Mouse (Mus musculus) fibroblast of lung, adult 2 months (primary cell): ENCODE measurements at regions not wholly inside any gene's neighbourhood (a gene's known extent, or its start where the extent isn't known, plus 50 kb on each side); places are given as distances from the start of the nearest gene placed in this dataset.

ENCODE experiments used
- DNase-seq: peaks from one replicate; pipeline ENCODE4 v3.0.0-alpha.2; 2011; ENCODE audit warnings: low read depth

DNA sequence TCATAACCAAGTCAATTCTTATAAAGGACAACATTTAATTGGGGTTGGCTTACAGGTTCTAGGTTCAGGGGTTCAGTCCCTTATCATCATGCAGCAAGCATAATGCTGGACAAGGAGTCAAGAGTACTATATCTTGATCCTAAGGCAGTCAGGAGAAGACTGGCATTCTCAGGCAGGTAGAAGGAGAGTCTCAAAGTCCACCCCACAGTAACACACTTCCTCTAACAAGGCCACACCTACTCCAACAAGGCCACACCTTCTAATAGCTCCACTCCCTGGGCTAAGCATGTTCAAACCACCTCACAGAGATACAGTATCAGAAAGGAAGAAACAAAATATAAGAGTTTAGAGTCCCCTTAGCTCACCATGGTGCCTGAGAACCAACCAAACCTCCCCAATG, 557.3 kb upstream of the Castor2 start:
- no peak for DNase-seq

DNA sequence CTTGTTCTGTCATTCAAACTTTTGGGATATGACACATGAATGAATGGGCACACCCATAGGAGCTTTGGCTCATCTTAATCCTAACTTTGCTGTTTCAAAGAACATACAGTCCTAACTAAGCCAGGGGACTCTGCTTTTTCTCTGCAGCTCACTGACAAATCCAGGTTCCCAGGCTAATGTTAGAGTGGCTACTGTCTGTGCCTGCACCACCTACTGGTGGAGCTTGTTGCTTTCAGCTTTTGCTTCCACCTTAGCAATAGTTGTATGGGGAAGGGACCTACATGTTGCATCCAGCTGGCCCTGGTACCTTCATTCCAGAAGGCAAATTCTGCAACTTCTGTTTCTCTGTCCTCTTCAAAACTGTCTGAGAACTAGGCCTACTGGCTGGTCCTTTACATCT, 566.8 kb upstream of the Castor2 start:
- no peak for DNase-seq

GRCm38 (mm10) chr5:133505661-133506060, 593.9 kb upstream of the Castor2 start:
- DNase-seq = no peak

- DNase-seq = no peak
Measured at GRCm38 (mm10) chr5:133487806-133488290, 611.7 kb upstream of the Castor2 start.

- no peak for DNase-seq
Measured at GRCm38 (mm10) chr5:133482291-133483086, 617.0 kb upstream of the Castor2 start.

GRCm38 (mm10) chr5:133479205-133479604, 620.3 kb upstream of the Castor2 start:
- no peak for DNase-seq

- DNase-seq = no peak
Measured at GRCm38 (mm10) chr5:133453349-133454049, 646.0 kb upstream of the Castor2 start.

GRCm38 (mm10) chr5:133449926-133450325, 649.6 kb upstream of the Castor2 start:
- DNase-seq = no peak

- no peak for DNase-seq
Measured at GRCm38 (mm10) chr5:133400826-133401225, 698.7 kb upstream of the Castor2 start.

DNA sequence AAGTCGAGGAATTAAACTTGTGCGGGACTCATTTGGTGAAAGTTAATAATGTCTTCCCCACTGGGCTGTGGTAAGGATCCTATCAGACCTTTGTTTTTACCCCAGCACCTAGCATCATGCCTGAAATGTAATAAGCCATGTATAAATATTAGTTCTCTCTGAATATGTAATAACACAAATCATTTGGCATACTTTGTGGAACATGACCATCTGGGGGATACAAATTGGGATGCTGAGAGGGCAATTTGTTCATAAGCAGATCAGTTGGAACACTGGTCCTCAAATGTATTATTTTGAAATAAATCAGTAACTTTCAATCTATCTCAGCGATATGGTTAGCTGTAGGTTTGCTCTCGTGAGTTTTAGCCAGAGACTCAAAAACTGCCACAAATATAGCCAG, 709.6 kb upstream of the Castor2 start:
- no peak for DNase-seq

DNA sequence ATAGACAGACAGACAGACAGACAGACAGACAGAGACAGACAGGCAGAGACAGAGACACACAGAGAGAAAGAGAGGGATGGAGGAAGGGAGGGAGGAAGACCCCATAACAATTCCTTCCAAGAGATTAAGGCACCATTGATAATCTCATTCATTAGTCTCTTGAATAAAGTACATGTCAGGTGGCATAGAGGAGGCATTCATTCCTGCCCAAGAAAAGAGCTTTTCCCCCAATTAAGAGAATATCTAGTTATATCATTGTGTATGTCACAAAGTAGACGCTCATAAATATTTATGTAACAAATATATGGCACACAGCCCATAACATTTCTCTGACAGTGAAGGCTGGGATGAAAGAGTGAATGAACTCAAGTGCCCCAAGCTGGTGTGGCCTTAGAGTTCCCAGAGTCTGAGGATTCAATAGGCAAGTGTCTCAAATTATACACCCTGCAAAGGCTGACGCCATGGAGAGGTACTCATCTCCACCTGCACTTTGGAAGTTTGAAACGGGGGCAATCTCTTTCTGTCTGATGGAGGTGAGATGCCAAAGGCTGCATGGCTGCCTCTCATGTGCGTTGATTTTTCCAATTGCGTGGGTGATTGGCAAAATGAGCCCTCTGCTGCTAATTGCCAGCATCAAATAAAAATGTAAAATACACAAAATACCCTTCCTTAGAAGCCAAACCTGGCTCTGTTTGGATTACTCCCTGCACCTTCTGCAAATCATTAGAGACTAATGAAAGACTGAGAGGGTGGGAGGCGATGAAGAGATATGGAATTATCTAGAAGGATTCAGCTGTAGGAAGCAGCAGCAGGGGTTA, 710.3 kb upstream of the Castor2 start:
- no peak for DNase-seq

DNA sequence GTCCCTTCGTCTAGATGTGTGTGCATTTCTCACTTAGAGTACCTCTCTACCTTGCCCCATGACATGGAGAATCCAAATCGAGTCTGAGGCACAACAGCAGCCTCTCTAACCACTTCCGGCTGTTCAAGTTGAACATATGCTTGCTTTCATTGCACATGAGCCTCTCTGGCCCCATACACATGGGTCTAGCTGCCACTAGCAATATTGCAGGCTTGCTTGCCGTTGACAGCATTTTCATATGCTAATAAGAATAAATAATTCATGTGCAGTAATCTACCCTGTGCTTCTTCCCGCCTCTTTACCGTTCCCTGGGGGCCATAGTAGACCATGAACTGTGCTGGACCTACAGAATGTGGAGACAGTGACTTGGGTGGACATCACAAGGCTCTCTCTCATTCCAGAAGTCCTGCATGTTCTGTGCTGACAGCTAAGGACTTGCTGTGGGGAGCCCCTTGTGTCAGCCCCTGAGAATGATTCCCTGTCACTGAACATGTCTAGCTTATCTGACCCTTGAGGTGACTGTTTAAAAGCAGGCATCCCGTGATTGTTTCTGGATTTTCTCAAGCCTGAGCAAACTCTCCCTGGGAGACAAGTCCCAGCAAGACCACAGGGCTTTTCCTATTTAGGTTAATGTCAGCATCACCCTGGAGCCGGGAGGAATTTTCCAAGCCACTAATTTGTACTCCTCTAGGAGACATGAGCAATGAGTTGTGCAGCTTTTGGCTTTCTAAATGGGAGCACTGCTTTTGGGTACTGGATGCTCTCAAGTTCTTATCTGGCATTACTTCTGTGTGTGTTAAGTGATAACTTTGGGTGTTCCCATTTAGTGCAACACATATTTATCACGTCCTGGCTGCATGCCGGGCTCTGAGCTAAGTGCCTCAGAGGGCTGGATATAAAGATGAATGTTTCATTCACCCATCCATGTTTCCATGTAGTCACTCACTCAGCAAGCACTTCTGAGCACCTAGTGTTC, 713.8 kb upstream of the Castor2 start:
- no peak for DNase-seq

GRCm38 (mm10) chr5:133365771-133366170, 733.7 kb upstream of the Castor2 start:
- no peak for DNase-seq

DNA sequence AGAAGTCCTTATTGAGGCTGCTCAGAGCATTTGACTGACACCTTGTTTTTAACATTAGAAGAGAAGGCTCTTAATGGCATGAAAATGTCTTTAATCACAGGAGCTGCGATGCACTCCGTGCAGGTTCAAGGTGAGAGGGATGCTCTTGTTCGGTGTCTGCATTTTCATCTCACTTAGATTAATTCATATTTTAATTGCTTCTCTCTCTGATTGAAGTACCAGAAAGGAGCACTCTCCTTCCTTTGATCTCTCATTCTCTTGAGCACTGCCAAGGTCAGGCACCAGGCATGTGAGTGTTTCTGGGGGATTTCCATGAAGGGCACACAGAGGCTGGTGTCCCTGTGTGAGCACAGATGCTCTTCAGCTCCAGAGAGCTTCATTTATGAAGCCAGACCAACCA, 752.0 kb upstream of the Castor2 start:
- DNase-seq = no peak

GRCm38 (mm10) chr5:133341973-133342372, 757.5 kb upstream of the Castor2 start:
- DNase-seq = no peak

DNA sequence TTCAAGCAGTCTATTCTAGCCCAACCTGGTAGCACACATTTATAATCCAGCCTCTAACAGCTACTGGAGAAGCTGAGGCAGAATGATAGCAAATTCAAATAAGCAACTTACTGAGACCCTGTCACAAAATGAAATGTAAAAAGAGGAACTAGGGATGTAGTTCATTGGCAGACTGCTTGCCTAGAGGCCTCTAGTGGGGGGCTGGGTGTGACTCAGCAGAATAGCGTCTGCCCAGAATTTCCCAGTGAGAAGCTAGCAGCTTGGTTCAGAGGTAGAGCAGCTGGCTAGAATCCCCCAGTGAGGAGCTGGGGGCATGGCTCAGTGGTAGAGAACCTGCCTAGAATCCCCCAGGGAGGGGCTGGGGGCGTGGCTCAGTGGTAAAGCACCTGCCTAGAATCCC, 777.5 kb upstream of the Auts2 start:
- no peak for DNase-seq

DNA sequence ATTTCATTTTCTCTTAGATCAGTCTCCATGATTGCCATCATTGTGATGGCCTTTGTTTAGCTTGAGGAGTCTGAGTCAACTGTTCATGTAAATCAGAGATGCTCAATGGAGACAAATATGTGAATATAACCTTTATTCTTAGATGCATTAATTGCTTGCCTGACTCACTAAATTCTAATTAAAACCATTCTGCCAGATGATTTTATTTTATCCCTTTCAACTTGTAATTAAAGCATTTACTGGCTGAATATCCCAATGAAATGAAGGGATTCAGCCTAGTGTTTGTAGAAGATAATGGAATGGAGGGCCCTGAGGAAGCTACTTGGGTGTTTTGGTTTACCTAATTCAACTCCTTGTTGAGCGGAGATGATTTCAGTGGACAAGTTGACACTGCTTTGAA, 777.1 kb upstream of the Auts2 start:
- DNase-seq = no peak

DNA sequence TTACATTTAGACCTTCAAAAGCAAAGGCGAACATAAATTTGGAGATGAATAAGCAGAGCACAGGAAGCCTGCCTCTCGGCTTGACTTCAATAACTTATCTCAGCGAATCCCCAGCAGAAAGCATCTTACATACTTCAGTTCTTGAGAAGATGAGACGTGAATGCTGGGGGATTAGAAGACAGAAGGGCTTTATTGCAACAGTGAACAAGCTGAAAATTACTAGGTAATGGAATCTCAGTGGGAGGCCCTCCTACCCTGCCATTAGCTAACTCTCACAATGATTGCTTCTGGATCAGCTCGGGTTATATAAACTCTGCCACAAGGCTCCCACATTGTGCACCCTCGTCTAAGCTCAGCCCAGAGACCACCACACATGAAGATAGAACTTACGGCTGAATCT, 770.9 kb upstream of the Auts2 start:
- no peak for DNase-seq

DNA sequence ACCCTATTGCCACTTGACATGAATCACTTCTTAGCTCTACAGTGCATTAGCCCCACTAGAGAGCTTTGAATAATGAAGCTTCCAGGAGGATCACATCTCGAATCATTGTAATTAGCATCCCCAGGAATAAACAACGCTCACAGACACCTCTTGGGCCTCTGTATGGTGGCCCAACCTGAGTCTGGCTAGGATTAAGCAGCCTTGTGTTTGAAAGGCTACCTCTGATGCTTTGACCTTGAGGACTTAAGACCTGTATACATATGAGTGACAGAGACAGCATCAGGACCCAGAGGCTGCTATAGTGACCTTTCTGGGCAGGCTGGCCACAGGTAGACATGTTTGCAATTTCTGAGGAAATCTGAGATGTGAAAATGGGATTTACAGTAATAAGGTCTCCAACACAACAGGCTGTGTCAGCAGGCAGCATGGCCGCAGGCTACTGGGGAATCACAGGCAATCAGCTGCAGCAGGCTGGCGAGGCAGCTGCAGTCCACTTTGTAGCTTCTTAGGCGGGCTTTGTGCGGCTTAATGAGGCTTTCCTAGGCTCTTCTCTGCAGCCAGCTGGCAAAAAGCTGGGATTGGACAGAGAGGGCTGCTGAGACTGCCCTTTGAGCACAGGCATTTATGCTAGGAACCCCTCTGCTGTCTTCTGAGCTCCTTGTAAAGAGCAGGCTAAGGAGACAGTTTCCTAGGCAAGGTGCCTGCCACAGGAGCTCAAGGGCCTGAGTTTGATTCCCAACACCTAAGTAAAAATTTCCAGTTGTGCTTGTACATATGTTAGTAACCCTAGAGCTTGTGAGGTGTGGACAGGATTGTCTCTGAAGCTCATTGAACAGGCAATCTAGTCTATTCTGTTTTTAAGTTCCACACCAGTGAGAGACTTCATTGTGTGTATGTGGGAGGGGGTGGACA, 768.1 kb upstream of the Auts2 start:
- DNase-seq = no peak

DNA sequence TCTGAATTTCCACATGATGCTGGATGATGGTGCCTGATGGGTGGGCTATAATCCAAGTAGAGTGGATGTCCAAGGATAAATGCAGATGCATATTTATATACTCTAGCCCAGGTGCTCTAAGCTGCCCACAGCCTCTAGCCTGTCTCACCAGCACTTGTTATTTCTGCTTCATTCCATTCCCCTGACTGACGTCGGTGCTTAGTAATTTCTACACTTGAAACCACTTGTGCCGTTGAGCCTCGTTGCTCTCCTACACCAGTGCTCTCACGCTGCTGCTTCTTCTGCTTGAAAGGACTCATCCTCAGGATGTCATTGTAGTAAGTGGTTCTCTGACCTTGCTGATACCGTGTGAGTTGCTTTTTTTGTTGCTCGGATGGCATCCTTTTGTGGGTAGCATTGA, 724.7 kb upstream of the Auts2 start:
- no peak for DNase-seq
